Mouse (Mus musculus): Measurements from ENCODE around the gene Drc7. TPM values are rescaled to one million over a fixed set of nuclear protein-coding genes. Genes with fewer than 3 reads are reported as not detected.

The Drc7 gene
- total RNA-seq, 2 experiments from 2014 or later = not detected

DNA sequence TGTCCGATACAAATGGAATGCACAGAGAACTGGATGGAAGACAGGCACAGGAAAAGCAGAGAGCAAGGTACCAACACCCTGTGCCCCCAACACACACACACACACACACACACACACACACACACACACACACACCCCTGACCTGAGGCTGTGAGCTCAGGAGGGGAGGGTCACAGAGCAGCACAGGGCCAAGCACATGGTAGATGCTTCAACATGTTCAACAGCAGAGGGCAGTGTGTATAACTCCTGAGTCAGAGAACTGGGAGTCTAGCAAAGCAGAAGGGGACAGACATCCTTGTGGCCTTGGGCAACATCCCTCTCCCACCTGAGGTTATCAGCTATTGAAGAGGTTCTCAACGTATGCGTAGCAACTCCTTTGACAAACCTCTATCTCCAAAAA lies 58.8 kb downstream of the Drc7 start:
- intact Hi-C loops (cut with DNase I) = no loop called here
- no peak for DNase-seq

DNA sequence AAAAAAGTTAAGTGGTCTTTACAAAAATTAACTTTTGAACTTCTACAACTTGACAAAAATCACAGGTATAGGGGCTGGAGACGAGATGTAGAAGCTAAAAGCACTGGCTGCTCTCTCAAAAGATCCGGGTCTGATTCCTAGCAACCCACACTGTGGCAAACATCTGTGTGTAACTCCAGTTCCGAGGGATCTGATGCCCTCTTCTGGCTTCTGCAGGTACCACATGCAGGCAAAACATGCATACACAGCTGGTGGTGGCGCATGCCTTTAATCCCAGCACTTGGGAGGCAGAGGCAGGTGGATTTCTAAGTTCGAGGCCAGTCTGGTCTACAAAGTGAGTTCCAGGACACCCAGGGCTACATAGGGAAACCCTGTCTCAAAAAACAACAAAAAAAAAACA lies 68.6 kb downstream of the Drc7 start:
- intact Hi-C loops (cut with DNase I) = no loop called here
- DNase-seq = no peak

DNA sequence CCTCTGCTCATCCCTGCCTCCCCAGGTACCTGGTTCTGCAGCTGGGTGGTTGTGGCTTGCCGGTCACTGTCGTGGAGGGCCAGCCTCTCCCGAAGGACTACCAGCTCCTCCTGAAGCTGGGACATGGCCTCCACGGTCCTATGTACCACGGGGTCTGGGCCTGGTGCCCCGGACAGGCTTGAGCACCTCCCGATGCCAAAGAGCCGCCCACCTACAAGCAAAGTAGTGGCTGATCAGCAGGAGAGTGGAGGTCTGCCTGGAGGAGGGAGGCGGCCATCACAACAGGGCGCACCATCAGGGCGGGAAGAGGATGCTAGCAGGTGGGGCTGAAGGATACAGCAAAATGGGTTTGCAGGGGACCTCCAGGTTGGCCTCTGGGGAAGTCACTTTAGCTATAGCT lies 71.6 kb downstream of the Drc7 start:
- intact Hi-C loops (cut with DNase I) = no loop called here
- DNase-seq = no peak

DNA sequence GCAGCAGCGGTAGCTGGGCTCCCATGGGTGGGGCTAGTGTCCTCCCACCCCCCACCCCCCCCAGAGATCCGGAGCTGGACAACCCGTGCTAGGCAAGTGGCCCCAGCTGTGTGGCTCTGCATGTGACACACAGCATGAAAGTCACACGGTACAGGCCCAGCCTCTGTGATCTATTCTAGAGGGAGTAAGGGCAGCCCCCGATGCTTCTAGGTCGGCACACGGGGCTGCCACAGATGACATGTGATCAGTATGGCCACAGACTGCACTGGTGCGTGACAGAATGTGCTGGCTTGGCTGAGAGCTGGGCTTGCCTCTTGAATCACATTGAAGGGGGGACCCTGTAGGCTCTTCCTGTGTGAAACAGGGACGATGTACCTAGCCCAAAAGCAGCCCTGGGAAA lies 72.8 kb downstream of the Drc7 start:
- DNase-seq = no peak
- intact Hi-C loops (cut with DNase I) = no loop called here

Other genes with a start within 250 kb of the Drc7 start
- not detected for gene Ccl17, start 244.7 kb upstream of the Drc7 start, total RNA-seq (2021)
- gene Coq9, start 216.8 kb upstream of the Drc7 start, total RNA-seq (2021) = 100 to 1,000 TPM; 536 to 626 TPM
- 10 to 100 TPM; 73.7 to 91.4 TPM for gene Ciapin1, start 216.7 kb upstream of the Drc7 start, total RNA-seq (2021)
- 10 to 100 TPM; 69.1 to 69.9 TPM for gene Polr2c, start 197.7 kb upstream of the Drc7 start, total RNA-seq (2021)
- gene Dok4, start 178.8 kb upstream of the Drc7 start, total RNA-seq (2021) = 10 to 100 TPM; 16.6 to 20.4 TPM
- 1 to 10 TPM; 6.8 to 6.9 TPM for gene Ccdc102a, start 137.0 kb upstream of the Drc7 start, total RNA-seq (2021)
- gene Adgrg5, start 131.4 kb upstream of the Drc7 start, total RNA-seq (2021) = under 1 TPM; 0.24 to 0.31 TPM
- gene Adgrg1, start 80.4 kb upstream of the Drc7 start, total RNA-seq (2021) = 10 to 100 TPM; 42.5 to 62.0 TPM
- gene Adgrg3, start 37.4 kb upstream of the Drc7 start, total RNA-seq (2021) = 1 to 10 TPM; 1.9 to 2.1 TPM
- gene Katnb1, start 26.1 kb downstream of the Drc7 start, total RNA-seq (2021) = 1 to 10 TPM; 7.2 to 7.5 TPM
- gene Kifc3, start 147.7 kb downstream of the Drc7 start, total RNA-seq (2021) = 10 to 100 TPM; 65.4 to 71.2 TPM

All from heart, postnatal 36 days (tissue).